Mouse (Mus musculus): ENCODE measurements around the gene Adamtsl4.

Gene Adamtsl4

GRCm38 (mm10) chr3:95635636-95636035, 52.1 kb downstream of the Adamtsl4 start:
- DNase-seq (ENCODE audit: low spot score in 2 of 2): no peak

DNA sequence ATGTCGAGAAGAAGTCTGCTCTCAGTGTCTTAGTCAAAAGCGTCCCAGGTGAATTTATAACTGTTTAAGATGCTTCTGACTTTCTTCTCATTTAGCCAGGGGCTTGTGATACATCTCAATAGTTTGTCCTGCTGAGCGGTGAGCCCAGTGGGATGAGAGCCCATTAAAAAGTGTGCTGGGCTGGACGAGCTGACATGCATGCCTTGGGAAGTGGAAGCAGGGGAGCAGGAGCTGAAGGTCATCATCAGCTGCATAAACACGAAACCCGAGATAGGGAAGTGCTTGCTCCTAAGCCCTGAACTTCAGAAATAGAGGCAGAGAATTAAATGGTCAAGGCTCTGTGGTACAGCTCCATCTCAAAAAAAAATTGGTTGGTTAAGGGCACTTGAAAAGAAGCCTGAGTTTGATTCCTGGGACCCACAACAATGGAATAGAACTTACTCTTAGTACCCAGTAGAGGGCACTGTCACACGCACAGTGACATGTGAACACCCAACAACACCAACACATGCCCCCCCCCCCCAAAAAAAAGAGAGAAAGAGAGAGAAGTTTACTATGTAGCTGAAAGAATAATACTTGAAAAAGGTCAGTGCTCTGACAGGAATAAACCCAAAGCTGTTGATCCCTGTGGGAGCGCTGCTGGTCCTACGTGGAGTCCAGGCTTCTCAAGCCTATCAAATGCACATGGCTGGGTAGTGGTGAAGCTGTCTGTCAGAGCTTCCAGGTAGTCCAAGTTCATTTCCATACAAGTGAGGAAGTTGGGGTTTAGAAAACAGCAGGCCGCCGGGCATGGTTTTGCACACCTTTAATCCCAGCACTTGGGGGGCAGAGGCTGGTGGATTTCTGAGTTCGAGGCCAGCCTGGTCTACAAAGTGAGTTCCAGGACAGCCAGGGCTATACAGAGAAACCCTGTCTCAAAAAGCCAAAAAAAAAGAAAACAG, 54.8 kb downstream of the Adamtsl4 start:
- DNase-seq (ENCODE audit: low spot score in 2 of 2): no peak

GRCm38 (mm10) chr3:95631304-95631703, 56.4 kb downstream of the Adamtsl4 start:
- DNase-seq (ENCODE audit: low spot score in 2 of 2): no peak

GRCm38 (mm10) chr3:95630856-95631255, 56.9 kb downstream of the Adamtsl4 start:
- DNase-seq (ENCODE audit: low spot score in 2 of 2): no peak

DNA sequence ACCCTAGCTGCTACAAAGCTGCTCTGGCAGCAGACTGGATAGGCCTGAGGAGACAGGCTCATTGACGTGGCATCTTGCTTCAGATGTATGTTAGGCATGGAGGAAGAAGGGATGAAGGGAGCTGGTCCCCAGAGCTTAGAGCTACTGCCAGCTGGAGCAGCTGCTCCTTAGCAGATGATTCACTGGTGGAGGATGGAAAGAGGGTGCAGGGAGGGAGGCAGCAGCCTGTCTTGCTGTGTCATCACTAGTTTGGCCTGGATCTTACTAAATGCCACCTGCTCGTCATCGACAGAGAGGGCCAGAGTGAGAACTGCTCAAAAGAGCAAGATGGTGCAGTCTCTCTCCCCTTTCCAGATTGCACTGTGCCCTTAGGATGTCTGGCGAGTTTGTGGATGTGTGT, 58.0 kb downstream of the Adamtsl4 start:
- DNase-seq (ENCODE audit: low spot score in 2 of 2): no peak

- DNase-seq (ENCODE audit: low spot score in 2 of 2): no peak
These were observed 60.0 kb downstream of the Adamtsl4 start for GRCm38 (mm10) chr3:95627763-95628162.

All from spleen, postnatal 36 days (tissue).